Mouse (Mus musculus) frontal cortex, postnatal 10 days (tissue): ENCODE data around the gene Cd200r2.
A peak's percentile ranks its signal among the peaks of the same experiment; 100 is the strongest.

Experiments used
- DNase-seq, 2 experiments: peaks; one replicate each; pipeline ENCODE4 v3.0.0; 2022; ENCODE audit warnings: low spot score in 2 of 2, mixed read lengths in 1 of 2

The Cd200r2 gene

GRCm38 (mm10) chr16:44866797-44867196, at the start of gene Cd200r2:
Gene Cd200r2 (plus strand): TSS chr16:44867097.
- DNase-seq: no peak

- no peak for DNase-seq
Observed at GRCm38 (mm10) chr16:44818010-44818409, 48.9 kb upstream of the Cd200r2 start.

- DNase-seq: no peak
Observed at GRCm38 (mm10) chr16:44820545-44820944, 46.4 kb upstream of the Cd200r2 start.

GRCm38 (mm10) chr16:44832286-44832685, 34.6 kb upstream of the Cd200r2 start:
- DNase-seq: no peak

- DNase-seq: peak in 1 of 2 experiments; percentile 6
Observed at GRCm38 (mm10) chr16:44833189-44833588, 33.7 kb upstream of the Cd200r2 start.

- no peak for DNase-seq
Observed at GRCm38 (mm10) chr16:44875178-44875577, 8.3 kb downstream of the Cd200r2 start.

DNA sequence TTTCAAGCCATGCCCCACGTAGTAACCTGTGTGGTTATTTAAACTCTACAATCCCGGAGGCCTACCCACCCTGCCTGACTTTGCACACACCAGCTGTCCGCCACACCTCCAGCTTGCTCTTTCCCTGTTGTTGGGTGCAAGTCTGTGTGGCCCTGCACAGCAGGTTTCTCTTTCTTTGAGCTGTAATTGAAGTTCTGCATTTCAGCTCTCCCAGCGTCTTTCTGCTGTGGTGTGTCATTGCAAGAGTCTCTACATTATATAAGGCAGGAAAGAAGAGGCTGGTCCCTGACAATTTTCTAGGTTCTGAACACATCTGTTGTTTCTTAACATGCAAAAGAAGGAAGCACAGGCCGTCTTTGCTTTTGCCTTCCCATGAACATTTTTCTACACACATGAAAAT, 9.7 kb downstream of the Cd200r2 start:
- no peak for DNase-seq

GRCm38 (mm10) chr16:44877595-44877994, 10.7 kb downstream of the Cd200r2 start:
- no peak for DNase-seq

DNA sequence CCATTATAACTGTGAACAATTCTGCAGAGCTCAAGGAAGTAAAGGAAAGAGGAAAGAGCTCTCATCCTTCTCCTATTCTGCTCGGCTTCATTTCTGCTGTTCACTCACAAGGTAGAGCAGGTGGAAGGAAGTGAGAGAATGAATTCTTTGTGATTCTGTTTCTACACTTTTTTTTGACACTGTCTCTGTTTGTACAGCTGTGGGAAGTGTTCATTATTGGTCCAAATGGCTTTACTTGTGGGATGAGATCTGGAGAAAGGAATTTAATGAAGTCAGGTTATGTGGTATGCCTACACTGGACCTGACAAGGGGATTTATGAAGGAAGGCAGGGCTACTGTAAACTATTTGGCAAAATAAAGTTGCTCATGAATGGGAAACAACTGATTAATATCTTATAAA, 23.9 kb downstream of the Cd200r2 start:
- no peak for DNase-seq

DNA sequence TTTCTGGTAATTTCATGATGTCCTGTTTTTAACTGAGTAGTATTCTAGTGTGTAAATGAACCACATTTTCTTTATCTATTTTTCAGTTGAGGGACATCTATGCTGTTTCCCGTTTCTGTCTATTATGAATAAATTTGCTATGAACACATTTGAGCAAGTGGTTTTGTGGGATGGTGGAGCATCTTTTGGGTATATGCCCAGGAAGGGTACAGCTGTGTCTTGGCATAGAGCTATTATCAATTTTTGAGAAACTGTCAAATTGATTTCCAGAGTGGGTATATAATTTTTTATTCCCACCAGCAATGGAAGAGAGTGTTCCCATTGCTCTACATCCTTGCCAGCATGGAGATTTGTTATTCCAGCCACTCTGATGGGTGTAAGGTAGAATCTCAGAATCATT, 65.1 kb downstream of the Cd200r2 start:
- no peak for DNase-seq

DNA sequence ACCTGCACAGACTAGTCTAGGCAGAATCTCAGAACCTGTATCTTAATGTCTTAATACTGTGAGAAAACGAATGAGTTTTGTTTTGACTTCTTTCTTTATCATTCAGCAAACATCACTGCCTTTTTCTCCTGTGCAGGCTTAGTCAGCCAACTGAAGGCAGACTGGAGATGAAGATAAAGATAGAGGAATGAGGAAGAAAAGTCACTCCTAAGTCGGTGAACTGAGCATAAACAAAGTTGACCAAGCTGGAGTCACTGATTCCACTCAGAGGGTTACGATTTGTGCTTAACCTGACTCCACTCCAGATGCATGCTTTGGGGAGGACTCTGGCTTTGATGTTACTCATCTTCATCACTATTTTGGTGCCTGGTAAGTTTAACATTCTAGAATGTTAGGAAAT, 76.6 kb downstream of the Cd200r2 start, which contains the start of gene Cd200r3:
Gene Cd200r3, plus strand, starts transcription at position 211 of the 400 bp plus-strand sequence.
- DNase-seq: no peak

- DNase-seq: no peak
Observed at GRCm38 (mm10) chr16:44951360-44952114, 84.6 kb downstream of the Cd200r2 start.

DNA sequence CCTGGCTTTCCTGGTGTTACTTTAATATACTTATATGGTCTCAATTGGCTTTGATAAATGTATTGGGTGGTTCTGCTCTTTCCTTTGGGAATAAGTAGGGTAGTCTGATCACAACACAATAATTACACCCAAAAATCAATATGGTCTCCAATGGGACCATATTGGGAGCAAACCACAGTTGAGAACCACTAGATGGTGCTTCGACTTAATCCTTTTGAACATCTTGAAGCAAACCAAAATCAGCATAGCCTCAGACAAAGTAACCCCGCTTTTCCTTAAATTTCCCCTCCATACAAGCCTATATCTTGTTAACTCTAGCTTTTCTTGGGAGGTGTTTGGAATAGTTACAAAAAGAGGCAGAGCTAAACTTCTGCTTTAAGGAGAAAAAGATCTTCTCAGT, 95.4 kb downstream of the Cd200r2 start:
- DNase-seq: no peak

DNA sequence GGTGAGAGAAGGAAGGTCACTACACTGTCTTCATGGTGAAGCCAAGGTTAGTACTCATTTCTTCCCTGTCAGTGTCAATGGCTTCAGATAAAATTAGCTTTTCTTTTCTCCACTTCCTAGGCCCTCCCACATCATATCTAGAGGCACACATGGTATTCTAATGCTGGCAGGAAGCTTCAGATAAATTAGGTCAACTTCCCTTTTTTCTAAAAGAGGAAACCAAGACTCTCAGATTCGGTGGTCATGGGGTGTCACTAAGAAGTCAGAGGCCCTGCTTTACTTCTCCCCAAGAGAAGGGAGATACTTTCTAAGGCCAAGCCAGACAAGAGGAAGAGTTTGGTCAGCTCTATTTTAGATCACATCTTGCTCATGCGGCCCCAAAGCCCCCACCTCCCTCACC, 95.9 kb downstream of the Cd200r2 start:
- DNase-seq: no peak

DNA sequence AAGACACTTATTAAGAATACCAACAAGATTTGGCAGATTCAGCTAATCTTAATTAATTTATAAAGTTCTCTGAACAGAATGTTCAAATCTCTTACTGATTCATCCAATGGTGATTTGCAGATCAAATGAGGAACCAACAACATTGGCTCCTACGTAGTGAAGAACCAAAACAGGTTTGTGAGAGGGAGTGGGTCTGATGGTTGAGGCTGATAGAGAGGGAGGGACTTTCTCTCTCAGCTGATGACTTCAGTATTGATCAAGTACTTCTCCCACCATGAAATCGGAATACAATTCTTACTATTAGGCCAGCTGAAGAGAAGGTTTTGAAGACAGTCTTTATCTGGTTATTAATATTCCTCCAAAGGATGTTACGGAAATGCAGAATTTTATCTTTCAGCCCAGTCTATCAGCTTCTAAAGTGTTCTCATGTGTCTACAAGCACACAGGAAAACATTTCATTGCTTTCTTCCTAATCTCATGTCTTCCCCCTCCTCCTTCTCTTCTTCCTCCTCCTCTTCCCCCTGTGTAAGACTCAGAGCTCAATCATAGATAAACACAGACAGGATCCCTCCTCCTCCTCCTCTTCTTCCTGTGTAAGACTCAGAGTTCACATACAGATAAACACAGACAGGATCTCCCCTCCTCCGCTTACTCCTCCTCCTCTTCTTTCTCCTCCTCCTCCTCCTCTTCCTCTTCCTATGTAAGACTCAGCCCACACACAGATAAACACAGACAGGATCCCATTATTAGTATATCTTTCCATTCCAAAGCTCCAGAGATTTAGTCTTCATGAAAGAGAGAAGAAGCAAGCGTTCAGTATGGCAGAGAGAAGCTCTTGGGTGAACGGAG, 97.9 kb downstream of the Cd200r2 start:
- DNase-seq: no peak

DNA sequence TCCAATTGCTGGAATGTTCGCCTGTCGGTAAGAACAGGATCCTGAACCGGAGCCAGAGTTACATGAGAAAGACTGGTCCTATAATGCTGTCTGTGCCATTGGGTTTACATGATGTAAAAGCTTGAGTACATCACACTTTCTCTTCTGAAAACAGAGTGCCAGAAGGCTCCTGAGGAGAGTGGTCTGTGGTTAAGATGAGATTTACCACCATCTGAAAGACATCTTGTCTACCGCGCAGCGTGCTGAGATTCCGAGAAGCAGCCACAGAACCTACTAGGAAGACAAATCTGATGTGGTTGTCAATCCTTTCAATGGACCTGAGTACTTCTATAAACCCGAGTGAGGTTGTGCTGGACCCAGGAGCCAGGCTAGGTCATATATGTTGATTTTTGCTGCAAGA, 98.5 kb downstream of the Cd200r2 start:
- DNase-seq: no peak
